Mouse (Mus musculus) myocyte (in vitro differentiated cells): Measurements from ENCODE around the gene Fhl2. TPM values are rescaled to one million over a fixed set of nuclear protein-coding genes. Genes with fewer than 3 reads are reported as not detected.

Experiments used
- H3K27me3 ChIP-seq: one replicate; pipeline ENCODE4 v1.6.1; 2011; ENCODE audit not compliant: control insufficient read depth, insufficient read depth, insufficient read length
- H3K36me3 ChIP-seq: one replicate; pipeline ENCODE4 v1.6.1; 2011; ENCODE audit not compliant: control insufficient read depth, insufficient read depth
- H3K4me2 ChIP-seq: one replicate; pipeline ENCODE4 v1.6.1; 2011; ENCODE audit warnings: low read depth, control low read depth
- H3K4me3 ChIP-seq: one replicate; pipeline ENCODE4 v1.5.1; 2011; ENCODE audit warnings: mild to moderate bottlenecking, control low read depth, moderate library complexity
- H3K79me2 ChIP-seq: one replicate; pipeline ENCODE4 v1.6.1; 2011; ENCODE audit not compliant: control insufficient read depth, insufficient read depth
- H3ac ChIP-seq: one replicate; pipeline ENCODE4 v1.6.1; 2011; ENCODE audit not compliant: control insufficient read depth, insufficient read length
- CEBPB ChIP-seq: IDR thresholded peaks from 2 replicates; pipeline ENCODE4 v1.6.1; 2011; ENCODE audit warnings: mild to moderate bottlenecking, moderate library complexity; ENCODE audit not compliant: poor library complexity, insufficient read depth, severe bottlenecking
- E2F4 ChIP-seq: IDR thresholded peaks from one replicate; pipeline ENCODE4 v1.6.1; 2011; ENCODE audit warnings: mild to moderate bottlenecking, control low read depth, moderate library complexity; ENCODE audit not compliant: insufficient read depth
- MAX ChIP-seq: IDR thresholded peaks from one replicate; pipeline ENCODE4 v1.6.1; 2011; ENCODE audit warnings: low read depth, mild to moderate bottlenecking, control low read depth
- MYOD1 ChIP-seq, 3 experiments: IDR thresholded peaks; one replicate each; pipeline ENCODE4 v1.6.1; 2011; ENCODE audit warnings: control low read depth in 2 of 3, low read depth in 2 of 3, mild to moderate bottlenecking in 2 of 3, moderate library complexity in 1 of 3; ENCODE audit not compliant: insufficient read length in 2 of 3, control insufficient read depth in 1 of 3
- MYOG ChIP-seq, 3 experiments: IDR thresholded peaks; one replicate each; pipeline ENCODE4 v1.6.1; 2011; ENCODE audit warnings: control low read depth in 2 of 3, low read depth in 2 of 3, mild to moderate bottlenecking in 2 of 3; ENCODE audit not compliant: insufficient read length in 2 of 3, control insufficient read depth in 1 of 3, insufficient read depth in 1 of 3
- POLR2A ChIP-seq: IDR thresholded peaks from one replicate; pipeline ENCODE4 v1.6.1; 2011; ENCODE audit warnings: low read depth, mild to moderate bottlenecking, control low read depth, moderate library complexity; ENCODE audit not compliant: insufficient read length
- POLR2AphosphoS2 ChIP-seq: IDR thresholded peaks from one replicate; pipeline ENCODE4 v1.6.1; 2011; ENCODE audit warnings: low read depth, control low read depth; ENCODE audit not compliant: insufficient read length
- REST ChIP-seq: IDR thresholded peaks from one replicate; pipeline ENCODE4 v1.6.1; 2011; ENCODE audit warnings: mild to moderate bottlenecking, control low read depth, moderate library complexity; ENCODE audit not compliant: insufficient read depth, insufficient read length
- SRF ChIP-seq: IDR thresholded peaks from one replicate; pipeline ENCODE4 v1.6.1; 2011; ENCODE audit warnings: low read depth; ENCODE audit not compliant: control insufficient read depth, insufficient read length
- TCF12 ChIP-seq: IDR thresholded peaks from one replicate; pipeline ENCODE4 v1.6.1; 2011; ENCODE audit warnings: mild to moderate bottlenecking, control low read depth; ENCODE audit not compliant: poor library complexity, insufficient read depth, severe bottlenecking
- TCF3 ChIP-seq: IDR thresholded peaks from one replicate; pipeline ENCODE4 v1.6.1; 2011; ENCODE audit warnings: low read depth, control low read depth; ENCODE audit not compliant: insufficient read length
- USF1 ChIP-seq: IDR thresholded peaks from one replicate; pipeline ENCODE4 v1.6.1; 2011; ENCODE audit warnings: low read depth, mild to moderate bottlenecking, control low read depth, moderate library complexity
- polyA plus RNA-seq: library from polyadenylated mRNA; unstranded; fragments of >200 nt; fragmentation: generic; extraction: Trizol; gene quantifications from one replicate; pipeline ENCODE4 v1.2.1, GENCODE M21; 2012; ENCODE audit warnings: missing spikeins

The Fhl2 gene
- polyA plus RNA-seq, 1 experiment: 58.2 TPM

- Histone ChIP-seq H3ac (no peak overlapping the region), H3K36me3 (no peaks in the 10 kb centered on the region), H3K27me3 (no peaks in the 10 kb centered on the region), H3K4me2 (no peak overlapping the region), H3K79me2 (no peaks in the 10 kb centered on the region), H3K4me3 (no peak overlapping the region)
- TF ChIP-seq POLR2A (no peak), CEBPB (no peak), POLR2AphosphoS2 (no peak), TCF3 (no peak), REST (no peak), USF1 (no peak), SRF (no peak), MYOG (IDR thresholded peaks at IDR 0.05; ENCODE audit: control insufficient read depth in 1 of 3, insufficient read depth in 1 of 3, insufficient read length in 2 of 3, low read depth in 2 of 3) (no peak), TCF12 (no peak), MYOD1 (IDR thresholded peaks at IDR 0.05; ENCODE audit: control insufficient read depth in 1 of 3, insufficient read length in 2 of 3, low read depth in 2 of 3) (no peak), E2F4 (no peak), MAX (no peak)
Observed at GRCm38 (mm10) chr1:43207147-43207546, 10.4 kb upstream of the Fhl2 start.

- Histone ChIP-seq H3K27me3 (no peaks in the 10 kb centered on the region), H3K36me3 (no peaks in the 10 kb centered on the region), H3ac (no peak overlapping the region), H3K4me3 (no peak overlapping the region), H3K79me2 (no peaks in the 10 kb centered on the region), H3K4me2 (no peak overlapping the region)
- no peak for TF ChIP-seq SRF
- TF ChIP-seq POLR2A: no peak
- no peak for TF ChIP-seq POLR2AphosphoS2
- TF ChIP-seq CEBPB: no peak
- TF ChIP-seq MYOG (IDR thresholded peaks at IDR 0.05; ENCODE audit: control insufficient read depth in 1 of 3, insufficient read depth in 1 of 3, insufficient read length in 2 of 3, low read depth in 2 of 3): no peak
- no peak for TF ChIP-seq TCF12
- no peak for TF ChIP-seq MYOD1 (IDR thresholded peaks at IDR 0.05; ENCODE audit: control insufficient read depth in 1 of 3, insufficient read length in 2 of 3, low read depth in 2 of 3)
- no peak for TF ChIP-seq TCF3
- TF ChIP-seq USF1: no peak
- no peak for TF ChIP-seq E2F4
Observed at GRCm38 (mm10) chr1:43203282-43203681, 6.5 kb upstream of the Fhl2 start.

GRCm38 (mm10) chr1:43202226-43202625 lies 5.4 kb upstream of the Fhl2 start:
- Histone ChIP-seq H3K79me2 (no peaks in the 10 kb centered on the region), H3K36me3 (no peaks in the 10 kb centered on the region), H3ac (no peak overlapping the region), H3K27me3 (no peaks in the 10 kb centered on the region), H3K4me2 (no peak overlapping the region), H3K4me3 (no peak overlapping the region)
- no peak for TF ChIP-seq CEBPB
- TF ChIP-seq POLR2AphosphoS2: no peak
- TF ChIP-seq MYOD1 (IDR thresholded peaks at IDR 0.05; ENCODE audit: control insufficient read depth in 1 of 3, insufficient read length in 2 of 3, low read depth in 2 of 3): no peak
- TF ChIP-seq POLR2A: no peak
- TF ChIP-seq SRF: no peak
- no peak for TF ChIP-seq TCF3
- TF ChIP-seq MAX: no peak
- TF ChIP-seq REST: no peak
- TF ChIP-seq MYOG (IDR thresholded peaks at IDR 0.05; ENCODE audit: control insufficient read depth in 1 of 3, insufficient read depth in 1 of 3, insufficient read length in 2 of 3, low read depth in 2 of 3): no peak
- no peak for TF ChIP-seq TCF12
- no peak for TF ChIP-seq E2F4
- TF ChIP-seq USF1: no peak

GRCm38 (mm10) chr1:43201796-43202195 lies 5.0 kb upstream of the Fhl2 start:
- H3K27me3 ChIP-seq: no peaks in the 10 kb centered on the region
- H3K79me2 ChIP-seq: no peaks in the 10 kb centered on the region
- no peak for TF ChIP-seq CEBPB
- TF ChIP-seq SRF: no peak
- TF ChIP-seq POLR2A: no peak
- no peak for TF ChIP-seq TCF12
- no peak for TF ChIP-seq E2F4
- no peak for TF ChIP-seq MYOD1 (IDR thresholded peaks at IDR 0.05; ENCODE audit: control insufficient read depth in 1 of 3, insufficient read length in 2 of 3, low read depth in 2 of 3)
- no peak for TF ChIP-seq MAX
- TF ChIP-seq MYOG (IDR thresholded peaks at IDR 0.05; ENCODE audit: control insufficient read depth in 1 of 3, insufficient read depth in 1 of 3, insufficient read length in 2 of 3, low read depth in 2 of 3): no peak
- no peak for TF ChIP-seq POLR2AphosphoS2
- no peak overlapping the region for H3K4me3 ChIP-seq
- H3K4me2 ChIP-seq: no peak overlapping the region
- H3K36me3 ChIP-seq: no peaks in the 10 kb centered on the region
- H3ac ChIP-seq: no peak overlapping the region

GRCm38 (mm10) chr1:43199867-43200240 lies 3.1 kb upstream of the Fhl2 start:
- Histone ChIP-seq H3K4me2 (no peak overlapping the region), H3K4me3 (no peak overlapping the region), H3K27me3 (no peaks in the 10 kb centered on the region), H3ac (no peak overlapping the region), H3K79me2 (no peaks in the 10 kb centered on the region), H3K36me3 (no peaks in the 10 kb centered on the region)
- TF ChIP-seq USF1 (no peak), MYOG (IDR thresholded peaks at IDR 0.05; ENCODE audit: control insufficient read depth in 1 of 3, insufficient read depth in 1 of 3, insufficient read length in 2 of 3, low read depth in 2 of 3) (peak in 1 of 3 experiments; percentile 59), POLR2AphosphoS2 (no peak), REST (no peak), MYOD1 (IDR thresholded peaks at IDR 0.05; ENCODE audit: control insufficient read depth in 1 of 3, insufficient read length in 2 of 3, low read depth in 2 of 3) (peak in 1 of 3 experiments; percentile 61), E2F4 (no peak), POLR2A (no peak), MAX (no peak), SRF (no peak), TCF12 (no peak), CEBPB (no peak), TCF3 (no peak)
